Mouse (Mus musculus): Measurements from ENCODE around the gene Tecta.

The Tecta gene

GRCm38 (mm10) chr9:42321442-42321841, 78.3 kb downstream of the Tecta start:
- no peak for DNase-seq (ENCODE audit: extremely low spot score, low spot score)

- DNase-seq (ENCODE audit: extremely low spot score, low spot score), result no peak
Observed at GRCm38 (mm10) chr9:42320616-42321015, 79.1 kb downstream of the Tecta start.

- DNase-seq (ENCODE audit: extremely low spot score, low spot score), result no peak
Observed at GRCm38 (mm10) chr9:42318455-42318987, 81.2 kb downstream of the Tecta start.

GRCm38 (mm10) chr9:42317337-42317736, 82.4 kb downstream of the Tecta start:
- no peak for DNase-seq (ENCODE audit: extremely low spot score, low spot score)

- DNase-seq (ENCODE audit: extremely low spot score, low spot score), result no peak
Observed at GRCm38 (mm10) chr9:42315816-42316215, 83.9 kb downstream of the Tecta start.

- no peak for DNase-seq (ENCODE audit: extremely low spot score, low spot score)
Observed at GRCm38 (mm10) chr9:42314959-42315358, 84.8 kb downstream of the Tecta start.

GRCm38 (mm10) chr9:42314388-42314787, 85.3 kb downstream of the Tecta start:
- DNase-seq (ENCODE audit: extremely low spot score, low spot score), result no peak

GRCm38 (mm10) chr9:42313872-42314271, 85.9 kb downstream of the Tecta start:
- DNase-seq (ENCODE audit: extremely low spot score, low spot score), result no peak

GRCm38 (mm10) chr9:42311311-42311710, 88.4 kb downstream of the Tecta start:
- DNase-seq (ENCODE audit: extremely low spot score, low spot score), result no peak

GRCm38 (mm10) chr9:42303894-42304293, 95.8 kb downstream of the Tecta start:
- DNase-seq (ENCODE audit: extremely low spot score, low spot score), result no peak

GRCm38 (mm10) chr9:42301082-42301633, 98.6 kb downstream of the Tecta start:
- no peak for DNase-seq (ENCODE audit: extremely low spot score, low spot score)

- DNase-seq (ENCODE audit: extremely low spot score, low spot score), result no peak
Observed at GRCm38 (mm10) chr9:42296297-42296922, 103.3 kb downstream of the Tecta start.

GRCm38 (mm10) chr9:42294131-42294530, 105.6 kb downstream of the Tecta start:
- no peak for DNase-seq (ENCODE audit: extremely low spot score, low spot score)

- no peak for DNase-seq (ENCODE audit: extremely low spot score, low spot score)
Observed at GRCm38 (mm10) chr9:42293596-42293995, 106.1 kb downstream of the Tecta start.

- DNase-seq (ENCODE audit: extremely low spot score, low spot score), result no peak
Observed at GRCm38 (mm10) chr9:42293051-42293450, 106.7 kb downstream of the Tecta start.

- no peak for DNase-seq (ENCODE audit: extremely low spot score, low spot score)
Observed at GRCm38 (mm10) chr9:42279676-42280075, 120.1 kb downstream of the Tecta start.

Data from neural tube, embryonic 10.5 days (tissue).